Mouse (Mus musculus): Measurements from ENCODE around the gene Bbip1. TPM values are rescaled to one million over a fixed set of nuclear protein-coding genes. Genes with fewer than 3 reads are reported as not detected.

The Bbip1 gene
- total and polyA plus RNA-seq, 2 experiments from 2014 or later = 138 to 196 TPM

DNA sequence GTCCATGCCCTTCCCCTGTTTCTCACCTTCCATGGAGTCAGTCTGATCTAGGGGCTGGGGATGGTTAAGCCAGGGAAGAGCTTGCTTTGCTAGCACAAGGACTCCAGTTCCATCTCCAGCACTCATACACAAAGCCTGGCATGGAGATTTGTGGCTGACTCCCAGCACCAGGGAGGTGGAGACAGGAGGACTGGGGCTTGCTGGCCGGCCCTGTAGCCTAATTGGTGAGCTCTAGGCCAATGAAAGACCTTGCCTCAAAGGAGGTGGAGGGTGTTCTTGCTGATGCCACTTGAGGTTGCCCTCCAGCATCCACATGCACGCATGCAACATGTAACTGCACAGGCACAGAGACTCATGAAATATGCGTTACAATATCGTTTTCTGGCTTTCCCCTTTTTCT, 45.9 kb downstream of the Bbip1 start:
- no peak for TF ChIP-seq CTCF (IDR thresholded peaks at IDR 0.05; ENCODE audit: low read depth)
- WGBS = 74% methylated on average over 4 of the region's 4 CpGs
- peaks cover 5% of the 10 kb centered on the region for H3K4me1 ChIP-seq (ENCODE audit: insufficient read depth)
- no peak for ATAC-seq
- H3K27me3 ChIP-seq (ENCODE audit: insufficient read depth, low read length) = no peaks in the 10 kb centered on the region
- H3K36me3 ChIP-seq (ENCODE audit: insufficient read depth) = no peaks in the 10 kb centered on the region
- H3K9ac ChIP-seq = no peak overlapping the region
- DNase-seq = no peak
- H3K4me2 ChIP-seq (ENCODE audit: low read depth) = no peak overlapping the region
- no peak overlapping the region for H3K4me3 ChIP-seq (ENCODE audit: low read depth, low read length)
- no peaks in the 10 kb centered on the region for H3K9me3 ChIP-seq (ENCODE audit: low read length)
- no peak overlapping the region for H3K27ac ChIP-seq (ENCODE audit: low read depth, low read length)

GRCm38 (mm10) chr19:53898046-53898445, 46.4 kb downstream of the Bbip1 start:
- WGBS = 75% methylated on average over 5 of the region's 5 CpGs
- no peak overlapping the region for H3K4me3 ChIP-seq (ENCODE audit: low read depth, low read length)
- no peaks in the 10 kb centered on the region for H3K9me3 ChIP-seq (ENCODE audit: low read length)
- no peak overlapping the region for H3K4me2 ChIP-seq (ENCODE audit: low read depth)
- H3K9ac ChIP-seq = no peak overlapping the region
- DNase-seq = no peak
- peaks cover 5% of the 10 kb centered on the region for H3K4me1 ChIP-seq (ENCODE audit: insufficient read depth)
- TF ChIP-seq CTCF (IDR thresholded peaks at IDR 0.05; ENCODE audit: low read depth) = no peak
- no peaks in the 10 kb centered on the region for H3K27me3 ChIP-seq (ENCODE audit: insufficient read depth, low read length)
- H3K36me3 ChIP-seq (ENCODE audit: insufficient read depth) = no peaks in the 10 kb centered on the region
- ATAC-seq = no peak
- no peak overlapping the region for H3K27ac ChIP-seq (ENCODE audit: low read depth, low read length)

DNA sequence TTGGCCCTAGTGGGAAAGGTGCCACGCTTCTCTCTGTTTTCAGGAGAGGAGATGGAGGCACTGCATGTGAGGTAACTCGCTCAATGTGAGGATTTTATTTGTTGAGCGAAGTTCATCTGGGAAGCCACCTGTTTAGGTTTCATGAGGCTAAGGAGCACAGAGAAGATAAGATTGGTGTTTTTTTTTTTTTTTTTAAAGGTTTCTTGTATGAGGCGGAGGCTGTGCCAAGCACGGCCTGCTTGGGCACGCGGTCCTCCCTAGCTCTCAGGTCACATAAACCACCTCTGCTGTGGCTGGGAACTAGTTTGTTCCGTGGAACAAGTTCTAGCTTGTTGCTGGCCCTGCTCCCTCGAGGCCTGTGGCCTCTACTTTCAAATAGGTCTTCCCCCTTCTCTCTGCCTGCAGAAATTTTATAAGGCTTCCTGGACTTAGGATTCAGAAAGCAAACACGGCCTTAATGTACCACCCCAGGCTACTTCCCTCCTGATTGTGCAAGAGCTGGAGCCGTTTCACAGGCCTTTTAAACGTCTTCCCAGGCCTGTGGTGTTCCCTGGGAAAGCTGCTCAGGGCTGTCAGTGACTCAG, 49.8 kb downstream of the Bbip1 start:
- no peak for ATAC-seq
- Histone ChIP-seq H3K9ac (no peak overlapping the region), H3K4me3 (ENCODE audit: low read depth, low read length) (no peak overlapping the region), H3K4me2 (ENCODE audit: low read depth) (no peak overlapping the region), H3K9me3 (ENCODE audit: low read length) (no peaks in the 10 kb centered on the region), H3K27ac (ENCODE audit: low read depth, low read length) (no peak overlapping the region), H3K4me1 (ENCODE audit: insufficient read depth) (no peaks in the 10 kb centered on the region), H3K27me3 (ENCODE audit: insufficient read depth, low read length) (no peaks in the 10 kb centered on the region), H3K36me3 (ENCODE audit: insufficient read depth) (no peaks in the 10 kb centered on the region)
- no peak for DNase-seq
- no peak for TF ChIP-seq CTCF (IDR thresholded peaks at IDR 0.05; ENCODE audit: low read depth)
- WGBS = 80% methylated on average over 12 of the region's 12 CpGs

DNA sequence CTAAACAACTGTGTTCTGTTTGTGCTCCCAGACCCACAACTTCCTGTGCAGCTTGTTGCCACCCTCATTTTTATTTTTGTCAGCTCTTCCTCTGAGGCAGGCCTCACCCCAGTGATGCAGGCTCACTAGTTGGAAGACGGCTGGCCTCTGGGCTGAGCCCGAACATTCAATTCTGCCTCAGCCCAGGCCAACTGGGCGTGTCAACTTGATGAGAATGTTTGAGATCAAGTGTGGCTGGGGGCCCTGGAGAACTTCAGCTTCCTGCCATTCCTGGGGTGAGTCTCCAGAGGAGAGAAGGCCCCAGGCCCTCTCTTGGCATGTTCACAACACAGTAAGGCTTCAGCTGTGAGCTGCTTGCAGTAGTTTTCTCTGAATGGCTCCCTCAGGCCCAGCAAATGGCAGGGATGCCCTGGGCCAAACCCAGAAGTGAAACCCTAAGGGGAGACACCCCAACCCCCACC, 50.7 kb downstream of the Bbip1 start:
- Histone ChIP-seq H3K4me2 (ENCODE audit: low read depth) (no peak overlapping the region), H3K9ac (no peak overlapping the region), H3K27me3 (ENCODE audit: insufficient read depth, low read length) (no peaks in the 10 kb centered on the region), H3K4me1 (ENCODE audit: insufficient read depth) (no peaks in the 10 kb centered on the region), H3K36me3 (ENCODE audit: insufficient read depth) (no peaks in the 10 kb centered on the region), H3K4me3 (ENCODE audit: low read depth, low read length) (no peak overlapping the region), H3K9me3 (ENCODE audit: low read length) (no peaks in the 10 kb centered on the region), H3K27ac (ENCODE audit: low read depth, low read length) (no peak overlapping the region)
- no peak for TF ChIP-seq CTCF (IDR thresholded peaks at IDR 0.05; ENCODE audit: low read depth)
- ATAC-seq (no peak), DNase-seq (no peak)
- WGBS = 74% methylated on average over 3 of the region's 3 CpGs

GRCm38 (mm10) chr19:53892838-53893359, 51.5 kb downstream of the Bbip1 start:
- Histone ChIP-seq H3K9ac (no peak overlapping the region), H3K27ac (ENCODE audit: low read depth, low read length) (no peak overlapping the region), H3K9me3 (ENCODE audit: low read length) (no peaks in the 10 kb centered on the region), H3K4me1 (ENCODE audit: insufficient read depth) (no peaks in the 10 kb centered on the region), H3K27me3 (ENCODE audit: insufficient read depth, low read length) (no peaks in the 10 kb centered on the region), H3K36me3 (ENCODE audit: insufficient read depth) (no peaks in the 10 kb centered on the region), H3K4me3 (ENCODE audit: low read depth, low read length) (no peak overlapping the region), H3K4me2 (ENCODE audit: low read depth) (no peak overlapping the region)
- 44% methylated on average over 9 of the region's 9 CpGs for WGBS
- DNase-seq = no peak
- no peak for TF ChIP-seq CTCF (IDR thresholded peaks at IDR 0.05; ENCODE audit: low read depth)
- ATAC-seq = peak; percentile 23; the same call in 1 of the 2 replicates

DNA sequence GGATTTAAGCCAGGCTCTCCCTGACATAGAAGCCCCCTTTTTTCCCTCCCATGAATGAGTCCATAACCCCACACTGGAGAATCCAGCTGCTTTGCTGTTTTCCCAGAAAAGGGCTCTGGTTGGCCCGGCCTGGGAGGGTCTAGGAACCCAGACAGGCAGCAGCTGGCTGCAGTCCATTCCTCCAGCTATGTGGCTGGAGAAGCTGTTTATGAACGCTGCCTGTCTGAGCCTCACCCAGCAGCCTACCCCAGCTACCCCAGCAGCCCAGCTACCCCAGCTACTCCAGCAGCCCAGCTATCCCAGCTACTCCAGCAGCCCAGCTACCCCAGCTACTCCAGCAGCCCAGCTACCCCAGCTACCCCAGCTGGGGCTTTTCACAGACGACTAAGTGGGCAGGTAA, 52.4 kb downstream of the Bbip1 start, which contains the start of gene Pdcd4:
Gene Pdcd4 (plus strand): TSS at position 171 of the 400 bp plus-strand sequence.
- TF ChIP-seq CTCF (IDR thresholded peaks at IDR 0.05; ENCODE audit: low read depth) = no peak
- Histone ChIP-seq H3K9ac (no peak within 1 kb of the TSS), H3K36me3 (ENCODE audit: insufficient read depth) (no peaks in the 10 kb centered on the region), H3K4me2 (ENCODE audit: low read depth) (no peak within 1 kb of the TSS), H3K9me3 (ENCODE audit: low read length) (no peaks in the 10 kb centered on the region), H3K27me3 (ENCODE audit: insufficient read depth, low read length) (no peaks in the 10 kb centered on the region), H3K27ac (ENCODE audit: low read depth, low read length) (no peak within 1 kb of the TSS), H3K4me1 (ENCODE audit: insufficient read depth) (no peaks in the 10 kb centered on the region), H3K4me3 (ENCODE audit: low read depth, low read length) (no peak within 1 kb of the TSS)
- no peak for DNase-seq
- ATAC-seq = peak; percentile 23; the same call in 1 of the 2 replicates
- 22% methylated on average over 3 of the region's 3 CpGs for WGBS

DNA sequence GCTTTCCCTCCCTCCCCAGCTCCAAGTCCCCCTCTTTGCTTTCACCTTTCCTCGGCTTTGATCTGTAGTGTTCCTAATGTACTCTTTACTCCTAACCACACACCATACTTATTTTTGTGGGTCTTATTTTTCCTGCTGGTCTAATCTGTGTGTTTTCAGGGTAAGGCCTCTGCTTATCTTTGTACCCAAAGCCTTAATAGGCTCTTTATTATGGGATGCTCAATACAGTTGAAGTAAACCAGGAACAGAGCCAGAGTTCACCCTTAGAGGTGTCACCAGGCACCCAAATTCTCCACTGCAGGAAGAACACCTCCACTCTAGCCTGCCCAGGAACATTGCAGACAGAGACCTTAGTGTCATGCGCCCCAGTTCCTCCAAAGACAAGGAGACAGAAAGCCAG, 52.9 kb downstream of the Bbip1 start:
- no peak for TF ChIP-seq CTCF (IDR thresholded peaks at IDR 0.05; ENCODE audit: low read depth)
- DNase-seq = no peak
- Histone ChIP-seq H3K9me3 (ENCODE audit: low read length) (no peaks in the 10 kb centered on the region), H3K9ac (no peak overlapping the region), H3K4me1 (ENCODE audit: insufficient read depth) (no peaks in the 10 kb centered on the region), H3K36me3 (ENCODE audit: insufficient read depth) (no peaks in the 10 kb centered on the region), H3K4me2 (ENCODE audit: low read depth) (no peak overlapping the region), H3K27ac (ENCODE audit: low read depth, low read length) (no peak overlapping the region), H3K4me3 (ENCODE audit: low read depth, low read length) (no peak overlapping the region), H3K27me3 (ENCODE audit: insufficient read depth, low read length) (no peaks in the 10 kb centered on the region)
- ATAC-seq = no peak
- WGBS = 89% methylated on average over 2 of the region's 2 CpGs
